Mouse (Mus musculus): Measurements from ENCODE around the gene Stx17. TPM values are rescaled to one million over a fixed set of nuclear protein-coding genes. Genes with fewer than 3 reads are reported as not detected.

The Stx17 gene
- polyA plus RNA-seq, 1 experiment from 2014 or later = 25.6 TPM

GRCm38 (mm10) chr4:48110331-48110730, 14.4 kb upstream of the Stx17 start:
- no peaks in the 10 kb centered on the region for H3K4me1 ChIP-seq
- no peaks in the 10 kb centered on the region for H3K9me3 ChIP-seq (replicated peaks)
- H3K4me3 ChIP-seq = no peak overlapping the region
- H3K27me3 ChIP-seq (ENCODE audit: low read depth, poor library complexity, severe bottlenecking) = no peaks in the 10 kb centered on the region
- no peak for DNase-seq (ENCODE audit: low spot score)
- 94% methylated on average over 3 of the region's 3 CpGs for whole genome bisulfite sequencing
- H3K27ac ChIP-seq = no peak overlapping the region
- no peaks in the 10 kb centered on the region for H3K36me3 ChIP-seq

DNA sequence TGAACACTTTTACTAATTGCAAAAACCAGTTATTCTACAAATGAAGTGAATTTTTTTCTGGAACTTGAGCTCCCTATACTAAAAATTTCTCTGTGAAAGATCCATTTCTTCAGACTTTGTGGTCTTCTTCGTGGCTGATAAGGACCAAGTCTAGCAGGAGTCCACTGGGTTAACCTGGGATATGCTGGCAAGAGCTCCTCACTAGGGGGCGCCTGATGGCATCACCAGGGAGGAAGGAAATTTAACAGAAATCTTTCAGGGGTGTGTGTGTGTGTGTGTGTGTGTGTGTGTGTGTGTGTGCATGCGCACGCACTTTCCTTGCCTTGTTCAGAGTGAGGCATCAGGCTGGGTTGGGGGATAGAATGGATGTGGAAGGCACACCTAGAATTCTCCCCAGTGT, 8.5 kb upstream of the Stx17 start:
- H3K27ac ChIP-seq = no peak overlapping the region
- no peak for DNase-seq (ENCODE audit: low spot score)
- no peaks in the 10 kb centered on the region for H3K9me3 ChIP-seq (replicated peaks)
- H3K4me1 ChIP-seq = no peaks in the 10 kb centered on the region
- no peak overlapping the region for H3K4me3 ChIP-seq
- no peaks in the 10 kb centered on the region for H3K27me3 ChIP-seq (ENCODE audit: low read depth, poor library complexity, severe bottlenecking)
- WGBS = 65% methylated on average over 4 of the region's 4 CpGs
- H3K36me3 ChIP-seq = no peaks in the 10 kb centered on the region

GRCm38 (mm10) chr4:48124416-48124772, 321 bp upstream of the Stx17 start:
- Histone ChIP-seq H3K9me3 (replicated peaks) (no peaks in the 10 kb centered on the region), H3K4me1 (peaks cover 6% of the 10 kb centered on the region; the same call in 1 of the 2 replicates), H3K27me3 (ENCODE audit: low read depth, poor library complexity, severe bottlenecking) (no peaks in the 10 kb centered on the region), H3K27ac (no peak overlapping the region), H3K36me3 (no peaks in the 10 kb centered on the region), H3K4me3 (peak overlapping the region; percentile 77)
- DNase-seq (ENCODE audit: low spot score) = no peak
- WGBS = 8% methylated on average over 9 of the region's 9 CpGs

DNA sequence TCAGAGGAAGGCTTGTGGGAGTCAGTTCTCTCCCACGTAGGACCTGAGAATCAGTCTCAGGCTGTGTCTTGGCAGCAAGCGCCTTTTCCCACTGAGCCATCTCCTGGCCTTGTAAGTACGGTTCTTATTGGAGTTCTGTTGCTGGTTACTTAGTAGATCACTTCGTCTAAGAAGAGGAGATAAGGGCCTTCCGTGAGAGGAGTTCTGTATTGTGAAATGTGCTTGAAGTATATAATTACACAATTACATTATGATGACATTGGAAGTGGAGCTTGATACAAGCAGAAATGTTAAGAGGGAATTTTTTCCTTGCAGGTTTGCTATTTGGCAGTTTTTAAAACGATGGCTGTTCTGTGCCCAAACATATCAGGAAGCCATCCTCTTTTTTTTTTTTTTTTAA, 5.6 kb downstream of the Stx17 start:
- WGBS = 88% methylated on average over 6 of the region's 6 CpGs
- DNase-seq (ENCODE audit: low spot score) = no peak
- Histone ChIP-seq H3K27me3 (ENCODE audit: low read depth, poor library complexity, severe bottlenecking) (no peaks in the 10 kb centered on the region), H3K27ac (no peak overlapping the region), H3K4me1 (no peaks in the 10 kb centered on the region), H3K4me3 (no peak overlapping the region), H3K9me3 (replicated peaks) (no peaks in the 10 kb centered on the region), H3K36me3 (peaks cover 1% of the 10 kb centered on the region; the same call in 1 of the 2 replicates)

GRCm38 (mm10) chr4:48131606-48132005, 6.9 kb downstream of the Stx17 start:
- no peak for DNase-seq (ENCODE audit: low spot score)
- Histone ChIP-seq H3K9me3 (replicated peaks) (no peaks in the 10 kb centered on the region), H3K36me3 (peaks cover 3% of the 10 kb centered on the region; the same call in 1 of the 2 replicates), H3K27ac (no peak overlapping the region), H3K4me3 (no peak overlapping the region), H3K27me3 (ENCODE audit: low read depth, poor library complexity, severe bottlenecking) (no peaks in the 10 kb centered on the region), H3K4me1 (no peaks in the 10 kb centered on the region)
- WGBS = 93% methylated on average over 9 of the region's 9 CpGs

GRCm38 (mm10) chr4:48132721-48133120, 8.0 kb downstream of the Stx17 start:
- no peak for DNase-seq (ENCODE audit: low spot score)
- Histone ChIP-seq H3K4me3 (no peak overlapping the region), H3K27ac (no peak overlapping the region), H3K36me3 (peaks cover 3% of the 10 kb centered on the region; the same call in 1 of the 2 replicates), H3K9me3 (replicated peaks) (no peaks in the 10 kb centered on the region), H3K27me3 (ENCODE audit: low read depth, poor library complexity, severe bottlenecking) (no peaks in the 10 kb centered on the region), H3K4me1 (no peaks in the 10 kb centered on the region)
- WGBS = 84% methylated on average over 3 of the region's 3 CpGs

- Histone ChIP-seq H3K27ac (no peak overlapping the region), H3K27me3 (ENCODE audit: low read depth, poor library complexity, severe bottlenecking) (no peaks in the 10 kb centered on the region), H3K4me1 (peaks cover 7% of the 10 kb centered on the region; the same call in 1 of the 2 replicates), H3K4me3 (no peak overlapping the region), H3K9me3 (replicated peaks) (no peaks in the 10 kb centered on the region), H3K36me3 (no peaks in the 10 kb centered on the region)
- WGBS = 93% methylated on average over 2 of the region's 2 CpGs
- no peak for DNase-seq (ENCODE audit: low spot score)
These were observed 24.8 kb downstream of the Stx17 start for GRCm38 (mm10) chr4:48149492-48149891.

GRCm38 (mm10) chr4:48153229-48153628, 28.5 kb downstream of the Stx17 start:
- no peak overlapping the region for H3K27ac ChIP-seq
- H3K9me3 ChIP-seq (replicated peaks) = no peaks in the 10 kb centered on the region
- 81% methylated on average over 5 of the region's 5 CpGs for WGBS
- peaks cover 7% of the 10 kb centered on the region; the same call in 1 of the 2 replicates for H3K4me1 ChIP-seq
- DNase-seq (ENCODE audit: low spot score) = no peak
- H3K4me3 ChIP-seq = no peak overlapping the region
- H3K27me3 ChIP-seq (ENCODE audit: low read depth, poor library complexity, severe bottlenecking) = no peaks in the 10 kb centered on the region
- no peaks in the 10 kb centered on the region for H3K36me3 ChIP-seq

GRCm38 (mm10) chr4:48155864-48156263, 31.1 kb downstream of the Stx17 start:
- no peak overlapping the region for H3K4me3 ChIP-seq
- H3K27me3 ChIP-seq (ENCODE audit: low read depth, poor library complexity, severe bottlenecking) = no peaks in the 10 kb centered on the region
- no peaks in the 10 kb centered on the region for H3K36me3 ChIP-seq
- no peak overlapping the region for H3K27ac ChIP-seq
- 66% methylated on average over 1 of the region's 1 CpGs for WGBS
- DNase-seq (ENCODE audit: low spot score) = no peak
- no peaks in the 10 kb centered on the region for H3K9me3 ChIP-seq (replicated peaks)
- peaks cover 7% of the 10 kb centered on the region; the same call in 1 of the 2 replicates for H3K4me1 ChIP-seq

- H3K27ac ChIP-seq = no peak overlapping the region
- WGBS = 82% methylated on average over 4 of the region's 4 CpGs
- DNase-seq (ENCODE audit: low spot score) = no peak
These were observed 35.7 kb downstream of the Stx17 start for GRCm38 (mm10) chr4:48160386-48160785.

GRCm38 (mm10) chr4:48163851-48164250, 39.1 kb downstream of the Stx17 start:
- Histone ChIP-seq H3K4me3 (no peak overlapping the region), H3K36me3 (peaks cover 6% of the 10 kb centered on the region), H3K27me3 (ENCODE audit: low read depth, poor library complexity, severe bottlenecking) (no peaks in the 10 kb centered on the region), H3K9me3 (replicated peaks) (no peaks in the 10 kb centered on the region), H3K27ac (no peak overlapping the region), H3K4me1 (no peaks in the 10 kb centered on the region)
- DNase-seq (ENCODE audit: low spot score) = no peak
- 85% methylated on average over 5 of the region's 5 CpGs for WGBS

More at GRCm38 (mm10) chr4:48160386-48160785, 35.7 kb downstream of the Stx17 start:
- Histone ChIP-seq H3K4me1 (no peaks in the 10 kb centered on the region), H3K9me3 (replicated peaks) (no peaks in the 10 kb centered on the region), H3K4me3 (no peak overlapping the region), H3K27me3 (ENCODE audit: low read depth, poor library complexity, severe bottlenecking) (no peaks in the 10 kb centered on the region), H3K36me3 (no peaks in the 10 kb centered on the region)

DNA sequence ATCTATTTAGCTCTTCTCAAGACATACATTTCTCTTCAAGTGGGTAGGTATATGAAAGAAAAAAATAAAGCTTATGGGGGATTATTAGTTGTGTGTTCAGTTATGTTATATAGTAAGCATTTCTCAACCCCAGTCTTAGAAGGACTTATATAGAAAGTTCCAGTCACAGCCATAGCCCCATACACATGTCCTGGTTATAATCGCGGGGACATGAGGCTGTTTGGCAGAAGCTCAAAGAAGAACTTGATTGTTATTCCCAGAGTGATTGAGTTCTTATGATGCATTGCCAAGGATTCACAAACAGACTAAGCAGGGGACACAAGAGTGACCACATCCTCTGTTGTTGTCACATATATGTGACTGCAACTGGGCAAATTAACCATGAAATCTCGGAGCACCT, 51.0 kb downstream of the Stx17 start:
- no peak for DNase-seq (ENCODE audit: low spot score)
- 91% methylated on average over 3 of the region's 3 CpGs for WGBS
- H3K4me1 ChIP-seq = no peaks in the 10 kb centered on the region

DNA sequence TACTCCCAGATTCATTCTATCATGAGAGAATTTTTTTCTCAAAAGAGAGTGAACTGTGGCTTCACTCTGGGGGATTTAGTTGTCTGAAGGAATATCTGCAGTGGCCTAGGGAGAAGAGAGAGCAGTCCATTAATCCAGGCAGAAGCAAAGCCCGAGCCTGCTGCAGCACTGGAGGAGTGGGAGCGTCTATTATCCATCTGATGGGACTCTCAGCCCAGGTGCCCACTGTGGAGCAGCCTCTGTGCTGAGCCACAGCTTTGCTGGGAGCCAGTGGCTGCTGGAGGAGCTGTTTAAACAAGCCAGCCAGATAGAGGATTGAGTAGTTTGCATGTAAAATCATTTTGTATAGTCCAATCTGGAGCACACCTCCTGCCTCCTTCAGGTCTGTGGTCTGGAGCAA, 56.2 kb downstream of the Stx17 start:
- 39% methylated on average over 2 of the region's 2 CpGs for WGBS
- Histone ChIP-seq H3K9me3 (replicated peaks) (no peaks in the 10 kb centered on the region), H3K27me3 (ENCODE audit: low read depth, poor library complexity, severe bottlenecking) (no peaks in the 10 kb centered on the region), H3K36me3 (no peaks in the 10 kb centered on the region), H3K4me3 (no peak overlapping the region), H3K27ac (no peak overlapping the region), H3K4me1 (no peaks in the 10 kb centered on the region)
- DNase-seq (ENCODE audit: low spot score) = no peak

More for the DNA sequence above, 51.0 kb downstream of the Stx17 start:
- no peaks in the 10 kb centered on the region for H3K36me3 ChIP-seq
- no peak overlapping the region for H3K4me3 ChIP-seq
- no peaks in the 10 kb centered on the region for H3K9me3 ChIP-seq (replicated peaks)
- H3K27me3 ChIP-seq (ENCODE audit: low read depth, poor library complexity, severe bottlenecking) = no peaks in the 10 kb centered on the region
- H3K27ac ChIP-seq = no peak overlapping the region

GRCm38 (mm10) chr4:48181366-48181765, 56.7 kb downstream of the Stx17 start:
- Histone ChIP-seq H3K4me3 (no peak overlapping the region), H3K36me3 (no peaks in the 10 kb centered on the region), H3K27ac (no peak overlapping the region), H3K4me1 (no peaks in the 10 kb centered on the region), H3K27me3 (ENCODE audit: low read depth, poor library complexity, severe bottlenecking) (no peaks in the 10 kb centered on the region), H3K9me3 (replicated peaks) (no peaks in the 10 kb centered on the region)
- WGBS = 77% methylated on average over 6 of the region's 6 CpGs
- DNase-seq (ENCODE audit: low spot score) = no peak

All from limb, embryonic 10.5 days (tissue).